Mouse (Mus musculus): Measurements from ENCODE around the gene Mfsd4b5. TPM values are rescaled to one million over a fixed set of nuclear protein-coding genes. Genes with fewer than 3 reads are reported as not detected.

Gene Mfsd4b5
- polyA plus RNA-seq, 1 experiment from 2014 or later, result not detected

Other genes starting within 250 kb of the Mfsd4b5 start
- gene Mfsd4b4, start 87.4 kb downstream of the Mfsd4b5 start, polyA plus RNA-seq (2015; fragmentation: Nextera tagmentation; extraction: Ambion mirVana), result 3.4 and 3.8 TPM in 2 replicates
- not detected in 2 replicates for gene Mfsd4b2, start 59.7 kb downstream of the Mfsd4b5 start, polyA plus RNA-seq (2015; fragmentation: Nextera tagmentation; extraction: Ambion mirVana)
- not detected in 2 replicates for gene Mfsd4b3, start 26.5 kb downstream of the Mfsd4b5 start, polyA plus RNA-seq (2015; fragmentation: Nextera tagmentation; extraction: Ambion mirVana)
- not detected in 2 replicates for gene Mfsd4b1, start 38.6 kb upstream of the Mfsd4b5 start, polyA plus RNA-seq (2015; fragmentation: Nextera tagmentation; extraction: Ambion mirVana)
- 3.1 and 6.8 TPM in 2 replicates for gene Slc16a10, start 155.6 kb upstream of the Mfsd4b5 start, polyA plus RNA-seq (2015; fragmentation: Nextera tagmentation; extraction: Ambion mirVana)